Mouse (Mus musculus) E14TG2a.4 (cell line): ENCODE measurements around the gene Srgap2.

Source experiments
- CTCF ChIP-seq: conservative IDR thresholded peaks from 2 replicates; pipeline ENCODE4 v1.5.1; 2014; ENCODE audit warnings: low read length
- NANOG ChIP-seq: IDR thresholded peaks from 2 replicates; pipeline ENCODE4 v1.6.1; 2014; ENCODE audit warnings: borderline replicate concordance, low read length, mixed read lengths
- POU5F1 ChIP-seq: IDR thresholded peaks from 2 replicates; pipeline ENCODE4 v1.6.1; 2014; ENCODE audit warnings: low read length, borderline replicate concordance

GRCm38 (mm10) chr1:131417059-131417750, 109.9 kb downstream of the Srgap2 start:
- no peak for TF ChIP-seq CTCF
- TF ChIP-seq POU5F1: no peak
- TF ChIP-seq NANOG: no peak
